Mouse (Mus musculus) MEL (cell line): ENCODE results near the gene Hipk3. TPM values are rescaled to one million over a fixed set of nuclear protein-coding genes. Genes with fewer than 3 reads are reported as not detected.

Source experiments
- DNase-seq: peaks from one replicate; pipeline ENCODE4 v3.0.0; 2011; ENCODE audit warnings: low read depth, low spot score
- H3K27ac ChIP-seq: 2 replicates; pipeline ENCODE4 v1.5.1; 2012; ENCODE audit warnings: low read depth, mild to moderate bottlenecking, control low read depth, low read length, moderate library complexity; ENCODE audit not compliant: control insufficient read depth
- H3K27me3 ChIP-seq, 2 experiments: fragments of 150-350 bp in 1 of 2; sonication (generic) in 1 of 2; 2 replicates each; pipeline ENCODE4 v1.6.1; 2012; ENCODE audit warnings: low read length in 2 of 2, mild to moderate bottlenecking in 2 of 2, improper control_type of control experiment in 1 of 2, moderate library complexity in 1 of 2; ENCODE audit not compliant: insufficient read depth in 2 of 2, control insufficient read depth in 1 of 2
- H3K36me3 ChIP-seq, 2 experiments: 2 replicates each; pipeline ENCODE4 v1.6.1; 2012 to 2014; ENCODE audit warnings: low read length in 2 of 2, improper control_type of control experiment in 1 of 2, inconsistent platforms in 1 of 2, mild to moderate bottlenecking in 1 of 2; ENCODE audit not compliant: insufficient read depth in 2 of 2, control insufficient read depth in 1 of 2
- H3K4me1 ChIP-seq, 2 experiments: fragments of 150-350 bp in 1 of 2; sonication (generic) in 1 of 2; 2 replicates each; pipeline ENCODE4 v1.6.1; 2012; ENCODE audit warnings: low read length in 2 of 2, improper control_type of control experiment in 1 of 2, mild to moderate bottlenecking in 1 of 2; ENCODE audit not compliant: insufficient read depth in 2 of 2, control insufficient read depth in 1 of 2
- H3K4me3 ChIP-seq, 2 experiments: fragments of 150-350 bp in 1 of 2; sonication (generic) in 1 of 2; 2 replicates each; pipeline ENCODE4 v1.5.1; 2012; ENCODE audit warnings: low read depth in 2 of 2, low read length in 2 of 2, mild to moderate bottlenecking in 2 of 2, moderate library complexity in 2 of 2, control low read depth in 1 of 2, improper control_type of control experiment in 1 of 2; ENCODE audit not compliant: control insufficient read depth in 1 of 2, insufficient read depth in 1 of 2
- H3K79me2 ChIP-seq: 2 replicates; pipeline ENCODE4 v1.6.1; 2012; ENCODE audit warnings: mild to moderate bottlenecking, low read length, moderate library complexity; ENCODE audit not compliant: control insufficient read depth, poor library complexity, insufficient read depth
- H3K9ac ChIP-seq: 2 replicates; pipeline ENCODE4 v1.6.1; 2012; ENCODE audit warnings: low read depth, mild to moderate bottlenecking, control low read depth, low read length, moderate library complexity; ENCODE audit not compliant: control insufficient read depth, poor library complexity, severe bottlenecking
- H3K9me3 ChIP-seq: fragments of 150-350 bp; sonication (generic); replicated peaks from 2 replicates; pipeline ENCODE4 v1.6.1; 2012; ENCODE audit warnings: mild to moderate bottlenecking, low read length, improper control_type of control experiment, moderate library complexity; ENCODE audit not compliant: insufficient read depth
- CHD1 ChIP-seq: IDR thresholded peaks from 2 replicates; pipeline ENCODE4 v1.6.1; 2012; ENCODE audit warnings: low read depth, mild to moderate bottlenecking, inconsistent platforms, low read length, improper control_type of control experiment
- E2F4 ChIP-seq: IDR thresholded peaks from 2 replicates; pipeline ENCODE4 v1.6.1; 2011; ENCODE audit warnings: low read depth, low read length, improper control_type of control experiment, borderline replicate concordance
- ELF1 ChIP-seq: IDR thresholded peaks from 2 replicates; pipeline ENCODE4 v1.6.1; 2014; ENCODE audit warnings: low read depth, mild to moderate bottlenecking, inconsistent platforms, low read length, improper control_type of control experiment, moderate library complexity
- EP300 ChIP-seq, 2 experiments: IDR thresholded peaks; 2 replicates each; pipeline ENCODE4 v1.6.1; 2011; ENCODE audit warnings: improper control_type of control experiment in 2 of 2, low read length in 2 of 2, low read depth in 1 of 2, mild to moderate bottlenecking in 1 of 2
- GABPA ChIP-seq: IDR thresholded peaks from 2 replicates; pipeline ENCODE4 v1.6.1; 2012; ENCODE audit warnings: low read depth, mild to moderate bottlenecking, inconsistent platforms, low read length, improper control_type of control experiment, moderate library complexity
- GATA1 ChIP-seq: IDR thresholded peaks from 2 replicates; pipeline ENCODE4 v1.6.1; 2011; ENCODE audit warnings: low read depth, low read length, improper control_type of control experiment
- JUND ChIP-seq: IDR thresholded peaks from 2 replicates; pipeline ENCODE4 v1.6.1; 2011; ENCODE audit warnings: low read depth, mild to moderate bottlenecking, improper control_type of control experiment, low read length
- KAT2A ChIP-seq: conservative IDR thresholded peaks from 2 replicates; pipeline ENCODE4 v1.6.1; 2012; ENCODE audit warnings: low read depth, low read length, improper control_type of control experiment, inconsistent platforms
- MAFK ChIP-seq: IDR thresholded peaks from 2 replicates; pipeline ENCODE4 v1.6.1; 2011; ENCODE audit warnings: low read depth, mild to moderate bottlenecking, low read length, improper control_type of control experiment, borderline replicate concordance
- MAX ChIP-seq: IDR thresholded peaks from 2 replicates; pipeline ENCODE4 v1.6.1; 2011; ENCODE audit warnings: low read length, improper control_type of control experiment
- MAZ ChIP-seq: IDR thresholded peaks from 2 replicates; pipeline ENCODE4 v1.6.1; 2012; ENCODE audit warnings: low read depth, mild to moderate bottlenecking, inconsistent platforms, low read length, improper control_type of control experiment
- MEF2A ChIP-seq: IDR thresholded peaks from 2 replicates; pipeline ENCODE4 v1.6.1; 2014; ENCODE audit warnings: low read depth, mild to moderate bottlenecking, inconsistent platforms, low read length, improper control_type of control experiment; ENCODE audit not compliant: poor library complexity, insufficient replicate concordance, severe bottlenecking; ENCODE audit errors: extremely low read depth
- MXI1 ChIP-seq: IDR thresholded peaks from 2 replicates; pipeline ENCODE4 v1.6.1; 2011; ENCODE audit warnings: mild to moderate bottlenecking, low read depth, low read length, improper control_type of control experiment
- MYC ChIP-seq: IDR thresholded peaks from 2 replicates; pipeline ENCODE4 v1.6.1; 2011; ENCODE audit warnings: low read depth, mild to moderate bottlenecking, low read length, improper control_type of control experiment, moderate library complexity
- NRF1 ChIP-seq: IDR thresholded peaks from 2 replicates; pipeline ENCODE4 v1.6.1; 2014; ENCODE audit warnings: low read depth, mild to moderate bottlenecking, inconsistent platforms, low read length, improper control_type of control experiment, moderate library complexity; ENCODE audit not compliant: poor library complexity, insufficient read depth, severe bottlenecking
- POLR2A ChIP-seq, 2 experiments: IDR thresholded peaks; 2 replicates each; pipeline ENCODE4 v1.6.1; 2011 to 2012; ENCODE audit warnings: low read length in 2 of 2, mild to moderate bottlenecking in 2 of 2, control low read depth in 1 of 2, improper control_type of control experiment in 1 of 2, low read depth in 1 of 2, moderate library complexity in 1 of 2; ENCODE audit not compliant: control insufficient read depth in 1 of 2, insufficient read depth in 1 of 2, poor library complexity in 1 of 2
- POLR2AphosphoS2 ChIP-seq: IDR thresholded peaks from 2 replicates; pipeline ENCODE4 v1.6.1; 2011; ENCODE audit warnings: low read length, improper control_type of control experiment
- POLR2AphosphoS5 ChIP-seq: IDR thresholded peaks from 2 replicates; pipeline ENCODE4 v1.6.1; 2012; ENCODE audit warnings: low read depth, borderline replicate concordance, mild to moderate bottlenecking, inconsistent platforms, low read length, moderate library complexity, mixed read lengths
- RAD21 ChIP-seq: IDR thresholded peaks from 2 replicates; pipeline ENCODE4 v1.6.1; 2011; ENCODE audit warnings: mild to moderate bottlenecking, low read depth, low read length, improper control_type of control experiment
- RCOR1 ChIP-seq: IDR thresholded peaks from 2 replicates; pipeline ENCODE4 v1.6.1; 2012; ENCODE audit warnings: low read depth, mild to moderate bottlenecking, inconsistent platforms, low read length, improper control_type of control experiment
- SIN3A ChIP-seq: IDR thresholded peaks from 2 replicates; pipeline ENCODE4 v1.6.1; 2012; ENCODE audit warnings: low read length, improper control_type of control experiment, inconsistent platforms
- SMC3 ChIP-seq: IDR thresholded peaks from 2 replicates; pipeline ENCODE4 v1.6.1; 2011; ENCODE audit warnings: low read depth, low read length, improper control_type of control experiment
- TBP ChIP-seq: IDR thresholded peaks from 2 replicates; pipeline ENCODE4 v1.8.0; 2011; ENCODE audit warnings: low read depth, low read length, improper control_type of control experiment
- UBTF ChIP-seq: IDR thresholded peaks from 2 replicates; pipeline ENCODE4 v1.6.1; 2012; ENCODE audit warnings: low read depth, mild to moderate bottlenecking, inconsistent platforms, low read length, improper control_type of control experiment, moderate library complexity, borderline replicate concordance; ENCODE audit not compliant: insufficient read depth
- USF2 ChIP-seq, 2 experiments: IDR thresholded peaks; 2 replicates each; pipeline ENCODE4 v1.6.1; 2011 to 2012; ENCODE audit warnings: improper control_type of control experiment in 2 of 2, low read length in 2 of 2, borderline replicate concordance in 1 of 2, inconsistent platforms in 1 of 2, low read depth in 1 of 2, mild to moderate bottlenecking in 1 of 2; ENCODE audit not compliant: insufficient read depth in 1 of 2
- ZKSCAN1 ChIP-seq: IDR thresholded peaks from 2 replicates; pipeline ENCODE4 v1.6.1; 2012; ENCODE audit warnings: low read depth, mild to moderate bottlenecking, inconsistent platforms, low read length, improper control_type of control experiment, moderate library complexity
- ZMIZ1 ChIP-seq: IDR thresholded peaks from 2 replicates; pipeline ENCODE4 v1.6.1; 2012; ENCODE audit warnings: low read depth, mild to moderate bottlenecking, inconsistent platforms, low read length, improper control_type of control experiment, moderate library complexity
- ZNF384 ChIP-seq: IDR thresholded peaks from 2 replicates; pipeline ENCODE4 v1.6.1; 2012; ENCODE audit warnings: low read depth, mild to moderate bottlenecking, inconsistent platforms, low read length, improper control_type of control experiment
- polyA plus RNA-seq, 2 experiments: library from polyadenylated mRNA; stranded (reverse) in 1 of 2; unstranded in 1 of 2; fragments of >175 nt in 1 of 2; fragments of >200 nt in 1 of 2; gene quantifications; 2 replicates each; pipeline versions ENCODE4 v1.2.1 to v1.2.4; 2012; ENCODE audit warnings: low replicate concordance in 2 of 2, low read depth in 1 of 2; ENCODE audit not compliant: insufficient read length in 2 of 2, insufficient read depth in 1 of 2, missing spikeins in 1 of 2
- total RNA-seq: library from RNA; depleted of rRNA; stranded (reverse); fragments of 300-350 nt; gene quantifications from 2 replicates; pipeline ENCODE4 v1.2.3, GENCODE M21; 2012

Gene Hipk3
- total and polyA plus RNA-seq, 3 experiments = 11.9 to 19.4 (median 17.0) TPM

DNA sequence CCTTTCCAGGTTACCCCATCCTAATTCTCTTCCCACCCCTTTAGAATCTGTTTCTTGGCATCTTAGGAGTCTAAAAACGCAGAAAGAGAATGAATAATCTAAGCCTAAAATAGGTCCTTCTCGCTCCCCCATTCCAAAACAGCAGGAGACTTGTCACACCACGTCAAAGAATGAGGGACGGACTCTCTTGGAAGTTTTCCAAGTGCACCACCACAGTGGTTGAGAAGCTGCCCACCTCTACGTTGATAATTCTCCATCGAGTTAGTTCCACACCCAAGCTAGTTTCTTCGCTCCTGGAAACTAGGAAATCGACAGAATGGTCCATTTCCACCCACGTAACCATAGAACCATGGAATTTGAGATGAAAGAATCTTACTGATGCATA lies 547 bp upstream of the Hipk3 start:
- peak overlapping the region; percentile 66 to 93 for H3K4me3 ChIP-seq
- H3K4me1 ChIP-seq = peaks cover 9 to 10% of the 10 kb centered on the region in 2 experiments
- TF ChIP-seq MAX (no peak), EP300 (IDR thresholded peaks at IDR 0.05; ENCODE audit: low read depth in 1 of 2, low read length in 2 of 2) (no peak), SIN3A (0 out of 2 replicates have a peak, but pooled peaks have one; percentile 1)
- H3K27me3 ChIP-seq = no peaks in the 10 kb centered on the region
- peaks cover 0 to 16% of the 10 kb centered on the region in 2 experiments; a peak in 2 of 4 replicates for H3K36me3 ChIP-seq
- H3K9ac ChIP-seq = peak overlapping the region; percentile 91
- no peaks in the 10 kb centered on the region for H3K9me3 ChIP-seq
- H3K79me2 ChIP-seq = peaks cover 25% of the 10 kb centered on the region
- peak; percentile 74 for DNase-seq
- H3K27ac ChIP-seq = peak overlapping the region; percentile 62

DNA sequence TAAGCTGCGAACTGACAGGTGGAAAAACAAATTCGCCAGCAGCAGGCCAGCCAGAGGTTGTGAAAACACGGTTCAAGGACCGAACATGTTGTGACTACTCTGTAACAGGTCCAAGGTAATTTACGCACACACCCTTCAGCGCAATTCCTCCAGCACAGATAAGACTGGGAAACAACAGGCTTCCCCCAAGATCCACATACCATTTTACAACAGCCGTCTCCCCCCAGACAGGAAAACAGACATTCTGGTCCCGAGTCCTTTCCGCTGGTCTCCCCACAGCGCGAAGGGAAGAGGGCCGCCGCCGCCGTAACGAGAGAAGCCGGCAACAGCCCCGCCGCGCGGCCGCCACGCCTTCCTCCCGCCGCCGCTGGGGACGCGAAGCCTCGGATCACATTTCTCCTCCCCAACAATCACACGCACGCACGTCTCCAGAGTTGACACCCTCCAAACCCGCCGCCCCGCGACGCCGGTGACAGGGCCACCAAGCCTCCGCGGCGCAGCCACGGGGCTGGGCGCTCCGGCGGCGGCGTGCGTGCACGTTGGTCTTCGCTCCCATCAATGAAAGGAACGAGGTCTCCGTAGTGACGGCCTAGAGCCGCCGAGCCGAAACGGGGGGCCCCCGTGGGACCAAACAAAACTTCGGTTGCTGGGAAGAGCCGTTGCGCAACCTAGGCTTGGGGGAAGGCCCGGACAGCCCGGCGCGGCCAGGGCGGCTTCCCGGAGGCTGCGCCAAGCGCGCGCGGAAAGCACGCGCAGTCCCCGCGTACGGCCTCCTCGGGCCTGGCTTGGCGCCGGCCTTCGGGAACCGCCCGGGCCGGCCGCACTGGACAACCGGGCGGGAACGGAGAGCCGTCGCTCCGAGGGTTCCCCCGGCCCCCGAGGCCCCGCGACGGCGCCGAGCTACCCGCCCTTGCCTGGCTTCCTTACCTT lies 960 bp downstream of the Hipk3 start:
- Histone ChIP-seq H3K79me2 (peaks cover 36% of the 10 kb centered on the region), H3K4me1 (peaks cover 9 to 10% of the 10 kb centered on the region in 2 experiments), H3K9me3 (no peaks in the 10 kb centered on the region), H3K27me3 (no peaks in the 10 kb centered on the region), H3K27ac (peak overlapping the region; percentile 88), H3K9ac (peak overlapping the region; percentile 91), H3K4me3 (peak overlapping the region; percentile 98), H3K36me3 (peaks cover 0 to 16% of the 10 kb centered on the region in 2 experiments; a peak in 2 of 4 replicates)
- peak; percentile 90 for DNase-seq
- TF ChIP-seq NRF1 (0 out of 2 replicates have a peak, but pooled peaks have one; percentile 19), TBP (peak; percentile 37; the same call in 1 of the 2 replicates), GABPA (no peak), ZKSCAN1 (no peak), MXI1 (peak; percentile 92), SMC3 (no peak), GATA1 (peak; percentile 44; the same call in 1 of the 2 replicates), MAX (0 out of 2 replicates have a peak, but pooled peaks have one; percentile 30), RCOR1 (no peak), POLR2A (IDR thresholded peaks at IDR 0.05; ENCODE audit: control insufficient read depth in 1 of 2, insufficient read depth in 1 of 2, low read depth in 1 of 2, low read length in 2 of 2, poor library complexity in 1 of 2) (peak; percentile 73 to 85), ZMIZ1 (peak; percentile 76; the same call in 1 of the 2 replicates), KAT2A (no peak), ELF1 (no peak), USF2 (IDR thresholded peaks at IDR 0.05; ENCODE audit: borderline replicate concordance in 1 of 2, insufficient read depth in 1 of 2, low read depth in 1 of 2, low read length in 2 of 2) (no peak), POLR2AphosphoS5 (no peak), MAZ (no peak), POLR2AphosphoS2 (0 out of 2 replicates have a peak, but pooled peaks have one; percentile 24), JUND (no peak), E2F4 (no peak), RAD21 (no peak), UBTF (peak; percentile 95; the same call in 1 of the 2 replicates), ZNF384 (no peak), MYC (peak; percentile 56; the same call in 1 of the 2 replicates), MEF2A (no peak), CHD1 (no peak), MAFK (no peak)
